Mouse (Mus musculus) skeletal muscle tissue, adult 2 months (tissue): ENCODE results near the gene 1700001P01Rik.
"Not testable (repeated sequence)": the region's sequence is repeated elsewhere in the genome, so short reads cannot be mapped to it uniquely, and the experiment has no call there.

Source experiments
- DNase-seq: peaks from one replicate; pipeline ENCODE4 v3.0.0-alpha.2; 2012; ENCODE audit warnings: low read depth, low spot score

Gene 1700001P01Rik

GRCm38 (mm10) chr11:97793165-97793564 lies 17.4 kb upstream of the 1700001P01Rik start:
- DNase-seq = no peak

- not testable (repeated sequence) for DNase-seq
These were observed 15.2 kb upstream of the 1700001P01Rik start for GRCm38 (mm10) chr11:97790778-97791438.

GRCm38 (mm10) chr11:97789727-97790126 lies 14.0 kb upstream of the 1700001P01Rik start:
- DNase-seq = no peak

- DNase-seq = no peak
These were observed 12.2 kb upstream of the 1700001P01Rik start for GRCm38 (mm10) chr11:97787961-97788360.

- no peak for DNase-seq
These were observed 6.8 kb upstream of the 1700001P01Rik start for GRCm38 (mm10) chr11:97782564-97782895.

GRCm38 (mm10) chr11:97781832-97782563 lies 6.3 kb upstream of the 1700001P01Rik start, which contains the start of gene Rpl23:
Gene Rpl23 (minus strand): TSS chr11:97782437.
- DNase-seq = peak; percentile 97

GRCm38 (mm10) chr11:97781478-97781831 lies 5.7 kb upstream of the 1700001P01Rik start:
- no peak for DNase-seq

GRCm38 (mm10) chr11:97779968-97780701 lies 4.4 kb upstream of the 1700001P01Rik start:
- DNase-seq = no peak

GRCm38 (mm10) chr11:97778918-97779317 lies 3.2 kb upstream of the 1700001P01Rik start:
- no peak for DNase-seq

- no peak for DNase-seq
These were observed 1.4 kb upstream of the 1700001P01Rik start for GRCm38 (mm10) chr11:97777129-97777529.

- DNase-seq = no peak
These were observed 895 bp upstream of the 1700001P01Rik start for GRCm38 (mm10) chr11:97776497-97777128.

- DNase-seq = no peak
These were observed 532 bp downstream of the 1700001P01Rik start for GRCm38 (mm10) chr11:97775186-97775585.

- DNase-seq = no peak
These were observed 4.3 kb downstream of the 1700001P01Rik start for GRCm38 (mm10) chr11:97771410-97771809.

- DNase-seq = peak; percentile 47
These were observed 6.0 kb downstream of the 1700001P01Rik start for GRCm38 (mm10) chr11:97769704-97770103.

- peak; percentile 95 for DNase-seq
These were observed 9.4 kb downstream of the 1700001P01Rik start, which contains the start of gene Cwc25 for GRCm38 (mm10) chr11:97766154-97766881. Gene Cwc25 (minus strand): TSS chr11:97766556.

- DNase-seq = no peak
These were observed 14.1 kb downstream of the 1700001P01Rik start for GRCm38 (mm10) chr11:97761638-97762037.

- no peak for DNase-seq
These were observed 16.8 kb downstream of the 1700001P01Rik start for GRCm38 (mm10) chr11:97758942-97759341.

GRCm38 (mm10) chr11:97758125-97758524 lies 17.6 kb downstream of the 1700001P01Rik start:
- no peak for DNase-seq

GRCm38 (mm10) chr11:97753277-97753676 lies 22.4 kb downstream of the 1700001P01Rik start:
- no peak for DNase-seq

GRCm38 (mm10) chr11:97748496-97748895 lies 27.2 kb downstream of the 1700001P01Rik start:
- no peak for DNase-seq

GRCm38 (mm10) chr11:97747773-97748172 lies 27.9 kb downstream of the 1700001P01Rik start:
- DNase-seq = no peak
